Mouse (Mus musculus) small intestine, adult 2 months (tissue): ENCODE measurements around the gene Aff1. TPM values are rescaled to one million over a fixed set of nuclear protein-coding genes. Genes with fewer than 3 reads are reported as not detected.

Experiments
- H3K27ac ChIP-seq: fragments of 200-500 bp; 2 replicates; pipeline ENCODE4 v1.5.1; 2012; ENCODE audit warnings: low read depth, low read length, control low read depth, inconsistent platforms; ENCODE audit not compliant: insufficient read depth
- H3K27me3 ChIP-seq: fragments of 200-500 bp; 2 replicates; pipeline ENCODE4 v1.6.1; 2012; ENCODE audit warnings: mild to moderate bottlenecking, moderate library complexity, low read length, inconsistent platforms; ENCODE audit not compliant: control insufficient read depth, insufficient read depth
- H3K36me3 ChIP-seq: fragments of 200-500 bp; 2 replicates; pipeline ENCODE4 v1.6.1; 2012; ENCODE audit warnings: mild to moderate bottlenecking, low read length, control low read depth, inconsistent platforms; ENCODE audit not compliant: control insufficient read depth, insufficient read depth
- H3K4me1 ChIP-seq: fragments of 200-500 bp; 2 replicates; pipeline ENCODE4 v1.6.1; 2012; ENCODE audit warnings: low read length, inconsistent platforms, mixed read lengths; ENCODE audit not compliant: control insufficient read depth, insufficient read depth, insufficient read length
- H3K4me3 ChIP-seq: fragments of 200-500 bp; 2 replicates; pipeline ENCODE4 v1.5.1; 2012; ENCODE audit warnings: low read depth, mild to moderate bottlenecking, control low read depth, inconsistent platforms, low read length, moderate library complexity
- CTCF ChIP-seq: fragments of 200-500 bp; IDR thresholded peaks from 2 replicates; pipeline ENCODE4 v1.5.1; 2012; ENCODE audit warnings: low read depth, mild to moderate bottlenecking, control low read depth, inconsistent platforms, low read length, moderate library complexity, mixed read lengths; ENCODE audit not compliant: insufficient replicate concordance, insufficient read length; ENCODE audit errors: extremely low read depth
- POLR2A ChIP-seq: fragments of 200-500 bp; IDR thresholded peaks from 2 replicates; pipeline ENCODE4 v1.6.1; 2012; ENCODE audit warnings: low read depth, mild to moderate bottlenecking, control low read depth, inconsistent platforms, low read length, moderate library complexity
- WGBS: fragments of 180-500 bp; shearing (Covaris S2); methylation state at CpG from one replicate; pipeline ENCODE4 v1.1.7; 2018; 5-methylcytosine and 5-hydroxymethylcytosine counted together
- polyA plus RNA-seq: library from polyadenylated mRNA; depleted of rRNA; stranded (reverse); fragments of >200 nt; gene quantifications from 2 replicates; pipeline ENCODE4 v1.2.3, GENCODE M21; 2012

Aff1 gene
- polyA plus RNA-seq, 1 experiment = 16.7 TPM

DNA sequence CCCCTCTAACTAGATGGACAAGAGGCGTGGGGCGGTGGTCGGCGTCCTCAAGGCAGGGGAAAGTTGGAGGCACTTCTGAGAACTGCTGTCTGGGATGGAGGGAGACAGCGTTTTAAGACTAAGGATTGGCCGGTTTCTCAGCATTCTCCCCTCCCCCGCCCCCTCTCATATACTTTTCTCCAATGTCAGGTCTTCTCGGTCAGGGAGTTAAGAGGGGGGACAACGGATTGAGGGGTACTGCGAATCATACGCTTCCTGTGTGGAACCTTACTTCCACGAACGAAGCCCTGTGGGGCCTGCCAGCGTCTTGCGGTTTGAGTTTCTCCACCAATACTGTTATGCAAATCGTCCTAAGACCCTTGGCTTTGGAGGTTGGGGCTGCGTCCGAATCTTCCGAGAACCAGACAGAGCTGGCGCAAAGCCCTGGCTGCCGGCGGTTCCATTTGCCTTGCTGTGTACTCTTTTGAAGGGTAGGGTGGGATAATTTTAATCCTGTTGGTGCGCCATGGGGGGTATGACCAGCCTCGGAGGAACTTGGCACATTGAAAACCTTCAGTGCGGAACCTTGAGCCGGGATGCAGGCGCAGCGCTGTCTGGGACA, 967 bp downstream of the Aff1 start:
- TF ChIP-seq POLR2A = no peak
- no peak for TF ChIP-seq CTCF
- peak overlapping the region; percentile 86 for H3K4me3 ChIP-seq
- H3K4me1 ChIP-seq = no peaks in the 10 kb centered on the region; the same call in 1 of the 2 replicates
- no peaks in the 10 kb centered on the region for H3K36me3 ChIP-seq
- WGBS = under 1% methylated on average over 28 of the region's 28 CpGs
- H3K27ac ChIP-seq = peak overlapping the region; percentile 2; the same call in 1 of the 2 replicates
- H3K27me3 ChIP-seq = no peaks in the 10 kb centered on the region

DNA sequence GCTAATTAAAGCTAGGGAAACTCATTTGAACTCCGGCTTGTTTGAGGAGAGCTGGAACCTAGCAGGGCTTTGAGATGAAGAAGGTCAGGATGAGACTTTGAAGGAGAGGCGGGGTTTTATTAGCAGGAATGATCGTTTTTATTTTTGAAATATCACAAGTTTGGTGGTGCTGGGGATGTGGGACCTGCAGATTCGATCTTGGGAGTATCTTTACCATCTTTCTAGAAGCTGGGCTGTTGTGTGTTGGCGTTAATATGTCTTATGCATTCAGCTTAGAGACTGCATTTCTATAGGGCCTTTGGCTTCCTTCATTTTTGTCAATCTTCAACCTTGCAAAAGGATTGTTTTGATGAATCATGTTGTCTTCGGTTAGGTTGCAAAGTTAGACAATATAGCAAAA, 1.9 kb downstream of the Aff1 start:
- H3K36me3 ChIP-seq = no peaks in the 10 kb centered on the region
- H3K27me3 ChIP-seq = no peaks in the 10 kb centered on the region
- H3K27ac ChIP-seq = no peak overlapping the region
- no peak overlapping the region for H3K4me3 ChIP-seq
- 63% methylated on average over 6 of the region's 6 CpGs for WGBS
- TF ChIP-seq POLR2A (no peak), CTCF (no peak)
- no peaks in the 10 kb centered on the region; the same call in 1 of the 2 replicates for H3K4me1 ChIP-seq

- 79% methylated on average over 5 of the region's 5 CpGs for WGBS
- H3K27me3 ChIP-seq = no peaks in the 10 kb centered on the region
- TF ChIP-seq POLR2A (no peak), CTCF (no peak)
These were observed 5.8 kb downstream of the Aff1 start for GRCm38 (mm10) chr5:103697875-103698491.

GRCm38 (mm10) chr5:103698577-103698976, 6.4 kb downstream of the Aff1 start:
- Histone ChIP-seq H3K4me3 (no peak overlapping the region), H3K36me3 (0 out of 2 replicates have a peak, but pooled peaks cover 1% of the 10 kb centered on the region), H3K27me3 (no peaks in the 10 kb centered on the region), H3K4me1 (no peaks in the 10 kb centered on the region; the same call in 1 of the 2 replicates), H3K27ac (no peak overlapping the region)
- TF ChIP-seq CTCF = no peak
- no peak for TF ChIP-seq POLR2A
- whole genome bisulfite sequencing = 76% methylated on average over 4 of the region's 4 CpGs

More at GRCm38 (mm10) chr5:103697875-103698491, 5.8 kb downstream of the Aff1 start:
- H3K27ac ChIP-seq = no peak overlapping the region
- no peaks in the 10 kb centered on the region; the same call in 1 of the 2 replicates for H3K4me1 ChIP-seq
- no peak overlapping the region for H3K4me3 ChIP-seq
- H3K36me3 ChIP-seq = no peaks in the 10 kb centered on the region

- Histone ChIP-seq H3K27ac (no peak overlapping the region), H3K4me1 (no peaks in the 10 kb centered on the region), H3K27me3 (no peaks in the 10 kb centered on the region), H3K4me3 (no peak overlapping the region), H3K36me3 (0 out of 2 replicates have a peak, but pooled peaks cover 1% of the 10 kb centered on the region)
- WGBS = 69% methylated on average over 4 of the region's 4 CpGs
- TF ChIP-seq CTCF = no peak
- no peak for TF ChIP-seq POLR2A
These were observed 7.4 kb downstream of the Aff1 start for GRCm38 (mm10) chr5:103699537-103699936.

- 87% methylated on average over 2 of the region's 2 CpGs for WGBS
- TF ChIP-seq POLR2A (no peak), CTCF (no peak)
- Histone ChIP-seq H3K27me3 (no peaks in the 10 kb centered on the region), H3K36me3 (0 out of 2 replicates have a peak, but pooled peaks cover 1% of the 10 kb centered on the region), H3K27ac (no peak overlapping the region), H3K4me3 (no peak overlapping the region), H3K4me1 (no peaks in the 10 kb centered on the region)
These were observed 8.5 kb downstream of the Aff1 start for GRCm38 (mm10) chr5:103700661-103701060.

- no peak overlapping the region for H3K27ac ChIP-seq
- H3K36me3 ChIP-seq = 0 out of 2 replicates have a peak, but pooled peaks cover 1% of the 10 kb centered on the region
- H3K4me1 ChIP-seq = no peaks in the 10 kb centered on the region
- no peak for TF ChIP-seq CTCF
- no peak for TF ChIP-seq POLR2A
- no peaks in the 10 kb centered on the region for H3K27me3 ChIP-seq
- 78% methylated on average over 3 of the region's 3 CpGs for WGBS
- H3K4me3 ChIP-seq = no peak overlapping the region
These were observed 9.3 kb downstream of the Aff1 start for GRCm38 (mm10) chr5:103701466-103701865.
